In genomic region chr7:141560471-141560870, GRCm38 (mm10) we compare ENCODE assay signal across 29 mouse cellular contexts. TPM values are rescaled to one million over a fixed set of nuclear protein-coding genes. Genes with fewer than 3 reads are reported as not detected.
DNase-seq lines count a peak whose midpoint lies in the region; ATAC-seq and TF ChIP-seq lines count a peak whose summit lies in the region.
"Had no signal": no experiment of that assay in that cellular context is flagged by ENCODE, and none has a peak within 500 bp of the region (broad histone marks: within the 10 kb centered on the region; RNA-seq: fewer than 3 reads in every experiment).

No protein-coding gene starts in this region.

- peaks cover 5% of the 10 kb centered on the region for H3K79me2 ChIP-seq in heart, adult 2 months (replicated peaks; ENCODE audit: control insufficient read depth, insufficient read depth, low read length)
- peaks cover 27% of the 10 kb centered on the region for H3K79me2 ChIP-seq in MEL (ENCODE audit: control insufficient read depth, insufficient read depth, low read length, poor library complexity)

- TF ChIP-seq POLR2A in heart, adult 2 months (IDR thresholded peaks at IDR 0.05; ENCODE audit: insufficient read depth, low read depth, low read length): no peak
- TF ChIP-seq POLR2A in MEL (IDR thresholded peaks at IDR 0.05; ENCODE audit: control insufficient read depth in 1 of 2, insufficient read depth in 1 of 2, low read depth in 1 of 2, low read length in 2 of 2, poor library complexity in 1 of 2): no peak

- intact Hi-C loops in heart, adult 2 months (cut with DNase I): loop anchor here (5.0 kb wide), 2 partner anchors 52 to 342 kb away; no protein-coding TSS in a partner anchor
- intact Hi-C loops in left cerebral cortex, postnatal 10 days (cut with DNase I): no loop called here

- 72% methylated on average over 4 of the region's 4 CpGs for WGBS in heart, embryonic 11.5 days (ENCODE audit: insufficient replicate concordance)
- WGBS in heart, adult 2 months: 69% methylated on average over 4 of the region's 4 CpGs
- 47% methylated on average over 4 of the region's 4 CpGs for WGBS in liver, embryonic 15.5 days (ENCODE audit: insufficient replicate concordance)

- no peak for TF ChIP-seq EP300 in heart, adult 2 months (IDR thresholded peaks at IDR 0.05; ENCODE audit: insufficient read depth, low read depth, low read length)
- TF ChIP-seq EP300 in MEL (IDR thresholded peaks at IDR 0.05; ENCODE audit: low read depth in 1 of 2, low read length in 2 of 2): peak in 1 of 2 experiments; percentile 45; a peak in 1 of 4 replicates

- H3K36me3 ChIP-seq in heart, embryonic 11.5 days (ENCODE audit: control insufficient read depth, insufficient read depth, low read length): no peaks in the 10 kb centered on the region
- no peaks in the 10 kb centered on the region for H3K36me3 ChIP-seq in heart, adult 2 months (ENCODE audit: control insufficient read depth, insufficient read depth, low read length)
- H3K36me3 ChIP-seq in MEL (ENCODE audit: control insufficient read depth in 1 of 2, insufficient read depth in 2 of 2, low read length in 2 of 2): peaks cover 0 to 35% of the 10 kb centered on the region in 2 experiments; a peak in 2 of 4 replicates
- H3K36me3 ChIP-seq in liver, embryonic 15.5 days (replicated peaks): peaks cover 11% of the 10 kb centered on the region
- H3K36me3 ChIP-seq: embryonic facial prominence, embryonic 13.5 days; G1E; intestine, embryonic 15.5 days; neural tube, embryonic 15.5 days had no signal

- H3K9ac ChIP-seq in heart, embryonic 11.5 days (ENCODE audit: low read depth, low read length): 0 out of 2 replicates have a peak overlapping the region, but pooled peaks have one; percentile 5
- no peak overlapping the region for H3K9ac ChIP-seq in heart, adult 2 months (ENCODE audit: low read depth, low read length)
- H3K9ac ChIP-seq in MEL (ENCODE audit: control insufficient read depth, low read depth, low read length, poor library complexity, severe bottlenecking): peak overlapping the region; percentile 46
- peak overlapping the region; percentile 12; the same call in 1 of the 2 replicates for H3K9ac ChIP-seq in liver, embryonic 15.5 days
- H3K9ac ChIP-seq: embryonic facial prominence, embryonic 13.5 days; intestine, embryonic 15.5 days had no signal

- H3K27ac ChIP-seq in heart, embryonic 11.5 days (ENCODE audit: low read depth, low read length): no peak overlapping the region
- no peak overlapping the region; the same call in 1 of the 2 replicates for H3K27ac ChIP-seq in heart, adult 2 months
- H3K27ac ChIP-seq in MEL (ENCODE audit: control insufficient read depth, low read depth, low read length): peak overlapping the region; percentile 88
- peak overlapping the region; percentile 98 for H3K27ac ChIP-seq in liver, embryonic 15.5 days (replicated peaks)
- H3K27ac ChIP-seq: embryonic facial prominence, embryonic 13.5 days; intestine, embryonic 15.5 days; layer of hippocampus, adult 2 months; midbrain, embryonic 10.5 days had no signal

- no peak overlapping the region for H3K4me2 ChIP-seq in heart, embryonic 11.5 days
- H3K4me2 ChIP-seq in liver, embryonic 15.5 days: peak overlapping the region; percentile 92
- H3K4me2 ChIP-seq: embryonic facial prominence, embryonic 13.5 days; intestine, embryonic 15.5 days had no signal

- peaks cover 17% of the 10 kb centered on the region for H3K4me1 ChIP-seq in heart, embryonic 11.5 days (ENCODE audit: control insufficient read depth, insufficient read depth, low read length)
- H3K4me1 ChIP-seq in heart, adult 2 months (ENCODE audit: control insufficient read depth, insufficient read depth, low read length): no peaks in the 10 kb centered on the region; the same call in 1 of the 2 replicates
- peaks cover 20 to 35% of the 10 kb centered on the region in 2 experiments for H3K4me1 ChIP-seq in MEL (ENCODE audit: control insufficient read depth in 1 of 2, insufficient read depth in 2 of 2, low read length in 2 of 2)
- H3K4me1 ChIP-seq in liver, embryonic 15.5 days (replicated peaks): peaks cover 87% of the 10 kb centered on the region

- no peak for TF ChIP-seq CTCF in heart, adult 2 months (IDR thresholded peaks at IDR 0.05)
- no peak for TF ChIP-seq CTCF in MEL (IDR thresholded peaks at IDR 0.05 in 2 of 3, conservative IDR thresholded peaks at IDR 0.05 in 1 of 3; ENCODE audit: control insufficient read depth in 1 of 3, insufficient read depth in 1 of 3, low read depth in 2 of 3, low read length in 3 of 3, poor library complexity in 1 of 3, severe bottlenecking in 1 of 3)

- H3K27me3 ChIP-seq in heart, embryonic 11.5 days (ENCODE audit: control insufficient read depth, insufficient read depth, low read length): no peaks in the 10 kb centered on the region
- H3K27me3 ChIP-seq in heart, adult 2 months (ENCODE audit: control insufficient read depth, insufficient read depth, low read length): no peaks in the 10 kb centered on the region
- no peaks in the 10 kb centered on the region for H3K27me3 ChIP-seq in MEL (ENCODE audit: control insufficient read depth in 1 of 2, insufficient read depth in 2 of 2, low read length in 2 of 2)
- H3K27me3 ChIP-seq in liver, embryonic 15.5 days: no peaks in the 10 kb centered on the region
- H3K27me3 ChIP-seq: CH12.LX; embryonic facial prominence, embryonic 13.5 days; intestine, embryonic 15.5 days; neural tube, embryonic 15.5 days had no signal

- no peak for TF ChIP-seq RAD21 in MEL (IDR thresholded peaks at IDR 0.05; ENCODE audit: low read depth, low read length)

- no peak overlapping the region for H3K4me3 ChIP-seq in heart, embryonic 11.5 days (ENCODE audit: low read depth, low read length)
- H3K4me3 ChIP-seq in heart, adult 2 months: no peak overlapping the region
- peak overlapping the region in 1 of 2 experiments; percentile 1; a peak in 1 of 4 replicates for H3K4me3 ChIP-seq in MEL (ENCODE audit: control insufficient read depth in 1 of 2, insufficient read depth in 1 of 2, low read depth in 2 of 2, low read length in 2 of 2)
- no peak overlapping the region for H3K4me3 ChIP-seq in liver, embryonic 15.5 days (replicated peaks)
- H3K4me3 ChIP-seq: layer of hippocampus, adult 2 months had no signal

- DNase-seq in heart, adult 2 months: no peak
- peak; percentile 64 for DNase-seq in MEL (ENCODE audit: low read depth, low spot score)
- DNase-seq in lung, postnatal 36 days: no peak
- no peak for DNase-seq in left cerebral cortex, postnatal 10 days (ENCODE audit: extremely low spot score in 1 of 2, low spot score in 2 of 2)
- no peak for DNase-seq in heart, adult 18-20 months
- DNase-seq: adrenal gland, postnatal 14 days; B cell, adult 2 months; cerebellum, adult 11-12 months; cerebellum, postnatal 25 days; embryo, embryonic 11 days; gastrocnemius, postnatal 14 days; heart, postnatal 4 days; kidney, adult 9 months; kidney, postnatal 14 days; lung, adult 18-20 months; thymus, adult 2 months; thymus, postnatal 4 days had no signal

- no peaks in the 10 kb centered on the region for H3K9me3 ChIP-seq in heart, embryonic 11.5 days (replicated peaks; ENCODE audit: control insufficient read depth, low read length)
- no peaks in the 10 kb centered on the region for H3K9me3 ChIP-seq in MEL (replicated peaks; ENCODE audit: insufficient read depth, low read length)
- no peaks in the 10 kb centered on the region for H3K9me3 ChIP-seq in liver, embryonic 15.5 days (replicated peaks)
- H3K9me3 ChIP-seq: embryonic facial prominence, embryonic 13.5 days; G1E; intestine, embryonic 15.5 days; midbrain, embryonic 10.5 days; neural tube, embryonic 15.5 days had no signal

- no peak for ATAC-seq in heart, embryonic 11.5 days (replicated peaks; ENCODE audit: insufficient number of reproducible peaks, low FRiP score, low TSS enrichment)
- peak; percentile 33; the same call in 1 of the 2 replicates for ATAC-seq in common myeloid progenitor, adult 5-6 weeks (replicated peaks; ENCODE audit: low read depth, poor library complexity, severe bottlenecking)
- no peak for ATAC-seq in liver, embryonic 15.5 days (ENCODE audit: insufficient read depth)
- ATAC-seq: forebrain, embryonic 14.5 days; hindbrain, embryonic 16.5 days; intestine, embryonic 15.5 days had no signal

TF ChIP-seq in MEL, 35 proteins besides CTCF, POLR2A, EP300 and RAD21:
- TF ChIP-seq BHLHE40 (IDR thresholded peaks at IDR 0.05; ENCODE audit: borderline replicate concordance, low read depth, low read length): no peak
- TF ChIP-seq TCF12 (IDR thresholded peaks at IDR 0.05; ENCODE audit: low read depth, low read length): no peak
- 0 out of 2 replicates have a peak, but pooled peaks have one; percentile 44 for TF ChIP-seq HCFC1 (IDR thresholded peaks at IDR 0.05; ENCODE audit: low read depth, low read length)
- TF ChIP-seq MAZ (IDR thresholded peaks at IDR 0.05; ENCODE audit: low read depth, low read length): no peak

RNA-seq across cellular contexts. Expression of gene Ap2a2, which starts 1.5 kb away (rescaled TPM):
- 53.0 and 66.8 TPM in 2 replicates for polyA plus RNA-seq in heart, embryonic 11.5 days (2014; fragmentation: Nextera tagmentation; extraction: Ambion mirVana)
- total RNA-seq in heart, adult 2 months (2021): 10 to 100 TPM; 55.1 to 58.3 TPM
- polyA plus RNA-seq in heart, adult 2 months (2012; rRNA removed): 28.5 and 29.9 TPM in 2 replicates
- total RNA-seq in MEL (2012; rRNA removed): 59.5 and 60.6 TPM in 2 replicates
- polyA plus RNA-seq in MEL (2012; ENCODE audit: insufficient read depth in 1 of 2, insufficient read length in 2 of 2, low read depth in 1 of 2, low replicate concordance in 2 of 2, missing spikeins in 1 of 2): 10 to 100 TPM; 34.7 to 67.9 TPM
- total RNA-seq in common myeloid progenitor, adult 5-6 weeks (2017): 26.6 and 27.8 TPM in 2 replicates
- polyA plus RNA-seq in liver, embryonic 15.5 days (2015; fragmentation: Nextera tagmentation; extraction: Ambion mirVana): 67.6 and 73.8 TPM in 2 replicates
- 100 to 1,000 TPM; 257 to 265 TPM for total RNA-seq in left cerebral cortex, postnatal 10 days (2021)
- total RNA-seq in heart, adult 18-20 months (2021): 10 to 100 TPM; 60.7 to 60.8 TPM

RNA-seq across cellular contexts. Expression of gene Chid1, which starts 20.8 kb away (rescaled TPM):
- 35.0 and 46.7 TPM in 2 replicates for polyA plus RNA-seq in heart, embryonic 11.5 days (2014; fragmentation: Nextera tagmentation; extraction: Ambion mirVana)
- 10 to 100 TPM; 45.9 to 52.7 TPM for total RNA-seq in heart, adult 2 months (2021)
- polyA plus RNA-seq in heart, adult 2 months (2012; rRNA removed): 20.2 and 30.1 TPM in 2 replicates
- 36.1 and 36.3 TPM in 2 replicates for total RNA-seq in MEL (2012; rRNA removed)
- polyA plus RNA-seq in MEL (2012; ENCODE audit: insufficient read depth in 1 of 2, insufficient read length in 2 of 2, low read depth in 1 of 2, low replicate concordance in 2 of 2, missing spikeins in 1 of 2): 10 to 100 TPM in 1 of 2 experiments, not detected in 1; 46.7 TPM
- 25.4 and 27.5 TPM in 2 replicates for total RNA-seq in common myeloid progenitor, adult 5-6 weeks (2017)
- polyA plus RNA-seq in liver, embryonic 15.5 days (2015; fragmentation: Nextera tagmentation; extraction: Ambion mirVana): 25.2 and 27.9 TPM in 2 replicates
- 10 to 100 TPM; 69.2 to 71.1 TPM for total RNA-seq in left cerebral cortex, postnatal 10 days (2021)
- 10 to 100 TPM; 48.2 to 50.9 TPM for total RNA-seq in heart, adult 18-20 months (2021)

Comparison
In these comparisons a context has a peak if more than half of its experiments do, and no peak if none do; other contexts are left out.
1. H3K27ac ChIP-seq: peak in MEL (single experiment) and liver, embryonic 15.5 days (single experiment); none in heart, embryonic 11.5 days (single experiment) and heart, adult 2 months (single experiment).